Mouse (Mus musculus) megakaryocyte, embryonic 14.5 days (primary cell): ENCODE results near the gene Gm17455.

Experiments used
- FLI1 ChIP-seq: IDR thresholded peaks from 2 replicates; pipeline ENCODE4 v1.6.1; 2012; ENCODE audit warnings: low read length, inconsistent platforms, mixed read lengths
- GATA1 ChIP-seq: IDR thresholded peaks from 3 replicates; pipeline ENCODE4 v1.6.1; 2012; ENCODE audit warnings: mixed read lengths, low read length, inconsistent platforms, borderline replicate concordance

GRCm38 (mm10) chr10:60418137-60418536, 18.6 kb downstream of the Gm17455 start:
- TF ChIP-seq GATA1 = no peak
- no peak for TF ChIP-seq FLI1
